Mouse (Mus musculus) bone marrow, adult 2 months (tissue): Measurements from ENCODE around the gene Pfn4.

ENCODE experiments used
- CTCF ChIP-seq: fragments of 200-500 bp; IDR thresholded peaks from 2 replicates; pipeline ENCODE4 v1.5.1; 2011; ENCODE audit warnings: low read length, control low read depth; ENCODE audit not compliant: control insufficient read depth, insufficient read depth
- POLR2A ChIP-seq: fragments of 200-500 bp; IDR thresholded peaks from 2 replicates; pipeline ENCODE4 v1.6.1; 2011; ENCODE audit warnings: low read depth, mild to moderate bottlenecking, control low read depth, low read length, borderline replicate concordance; ENCODE audit not compliant: control insufficient read depth

DNA sequence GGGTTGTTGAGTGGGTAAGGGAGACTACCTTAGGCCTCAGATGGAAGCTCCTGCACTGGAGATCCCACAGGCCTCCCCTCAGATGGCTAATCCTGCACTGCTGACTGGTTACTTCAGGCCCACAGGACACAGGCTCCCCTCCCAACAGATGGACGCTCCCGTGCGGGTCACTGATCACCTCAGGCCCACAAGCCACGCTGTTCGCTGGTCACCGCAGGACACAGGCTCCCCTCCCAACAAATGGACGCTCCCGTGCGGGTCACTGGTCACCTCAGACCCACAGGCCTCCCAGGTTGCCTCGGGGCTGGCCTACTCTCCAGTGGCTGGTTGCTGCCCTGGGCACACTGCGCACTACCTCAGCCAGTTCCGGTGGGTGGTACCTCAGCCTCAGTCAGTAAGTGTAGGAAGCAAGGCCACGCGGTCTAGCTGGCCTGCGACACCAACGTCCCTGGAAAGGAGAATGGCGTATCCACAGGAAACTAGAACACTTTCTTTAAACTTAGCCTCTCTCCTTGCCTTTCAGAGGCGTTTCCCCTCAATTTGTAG is 30.7 kb upstream of the Pfn4 start, which contains the start of gene Fam228a:
- no peak for TF ChIP-seq CTCF
- TF ChIP-seq POLR2A = no peak
